Mouse (Mus musculus) brain, embryonic 18.5 days (tissue): Measurements from ENCODE around the gene Fsip1.
"Not testable (repeated sequence)": the region's sequence is repeated elsewhere in the genome, so short reads cannot be mapped to it uniquely, and the experiment has no call there.

Source experiments
- DNase-seq: peaks from one replicate; pipeline ENCODE4 v3.0.0-alpha.2; 2012; ENCODE audit warnings: low read depth, low spot score

Gene Fsip1

DNA sequence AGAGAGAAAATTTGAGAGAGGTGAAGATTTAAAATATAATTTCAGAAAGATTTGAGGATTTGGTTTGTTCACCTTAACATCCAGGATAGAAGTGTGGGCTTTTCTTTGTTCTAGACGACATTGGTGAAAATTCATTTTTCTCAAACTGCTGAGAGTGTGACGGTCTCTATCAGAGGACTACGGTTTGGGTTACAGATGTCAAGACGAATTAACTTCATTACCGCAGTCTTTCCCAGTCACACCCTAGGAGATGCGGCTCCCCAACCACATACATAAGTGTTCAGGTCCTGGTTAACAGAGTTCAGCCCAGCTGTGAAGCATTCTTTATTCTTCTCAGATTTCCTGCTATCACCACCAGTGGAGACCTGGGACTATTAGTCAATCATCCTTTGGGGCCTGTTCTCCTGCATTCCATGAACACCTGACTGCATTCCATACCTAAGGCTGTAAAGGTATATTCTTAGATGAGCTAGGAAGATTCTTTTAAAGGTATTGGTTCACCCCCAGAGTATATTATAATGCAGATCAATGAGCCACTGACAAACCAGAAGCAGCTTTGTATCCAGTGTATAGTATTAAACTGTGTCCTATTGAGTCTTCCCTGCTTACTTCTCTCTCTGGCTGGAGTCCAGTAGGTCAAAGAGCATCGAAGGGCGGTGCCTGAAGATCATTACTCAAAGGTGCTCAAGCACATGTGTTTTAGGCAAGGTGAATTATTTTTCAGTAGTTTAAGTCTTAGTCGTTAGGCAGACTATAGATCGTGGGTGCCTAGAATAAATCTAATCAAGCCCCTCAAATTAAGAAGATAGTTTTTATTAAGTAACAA, 82.0 kb downstream of the Fsip1 start:
- no peak for DNase-seq

GRCm38 (mm10) chr2:118168225-118168624, 88.5 kb downstream of the Fsip1 start:
- DNase-seq = no peak

DNA sequence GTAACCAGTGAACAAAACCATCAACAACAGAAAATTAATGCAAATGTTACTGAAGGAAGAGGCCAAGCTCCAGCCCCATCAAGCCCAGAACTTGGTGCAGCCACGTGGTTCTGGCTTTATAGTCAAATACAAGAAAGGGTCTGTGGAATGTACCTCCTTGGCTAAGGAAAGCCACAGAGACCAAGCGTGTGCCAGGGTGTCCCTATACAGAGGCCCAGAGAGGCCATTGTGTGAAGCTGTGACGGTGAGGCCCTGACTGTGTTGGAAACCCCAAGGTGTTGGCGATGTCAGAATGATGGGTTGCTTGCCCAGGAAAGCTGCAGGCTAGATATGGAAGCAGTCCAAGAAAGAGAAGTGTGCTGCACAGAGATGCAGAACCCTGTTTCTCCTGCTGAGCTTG, 89.0 kb downstream of the Fsip1 start:
- no peak for DNase-seq

DNA sequence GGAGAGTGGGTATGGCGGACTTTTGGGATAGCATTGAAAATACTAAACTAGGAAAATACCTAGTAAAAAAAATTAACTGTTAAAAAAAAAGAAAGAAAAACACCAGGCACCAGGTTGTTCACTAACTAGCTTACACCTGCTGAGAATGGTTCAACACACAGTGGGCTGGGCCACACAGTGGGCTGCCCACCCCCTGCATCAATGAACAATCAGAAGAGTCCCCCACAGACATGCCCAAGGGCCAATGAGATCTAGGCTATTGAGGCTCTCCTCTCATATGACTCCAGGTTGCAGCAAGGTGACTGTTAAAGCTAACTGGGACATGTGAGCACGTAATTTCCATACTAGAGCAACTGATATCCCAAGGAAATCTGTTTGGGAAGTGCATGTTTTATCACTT, 91.1 kb downstream of the Fsip1 start:
- DNase-seq = no peak

GRCm38 (mm10) chr2:118164137-118164536, 92.6 kb downstream of the Fsip1 start:
- DNase-seq = no peak

- DNase-seq = no peak
These were observed 94.3 kb downstream of the Fsip1 start for GRCm38 (mm10) chr2:118162486-118162885.

DNA sequence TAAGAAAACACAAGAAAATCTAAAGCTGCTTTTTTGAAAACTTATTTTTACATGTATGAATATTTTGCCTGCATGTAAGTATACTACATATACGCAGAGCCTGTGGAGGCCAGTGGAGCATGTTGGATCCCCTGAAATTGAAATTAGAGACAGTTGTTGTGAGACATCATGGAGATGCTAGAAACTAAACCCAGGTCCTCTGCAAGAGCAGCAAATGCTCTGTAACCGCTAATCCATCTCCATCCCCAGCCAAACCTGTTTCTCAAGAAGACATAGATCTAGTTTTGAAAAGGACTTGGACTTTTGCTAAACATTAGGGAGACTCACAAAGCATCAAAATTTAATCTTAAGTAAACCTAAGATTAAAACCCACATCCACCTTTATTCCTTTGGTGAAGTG, 95.8 kb downstream of the Fsip1 start:
- no peak for DNase-seq

- no peak for DNase-seq
These were observed 96.2 kb downstream of the Fsip1 start for GRCm38 (mm10) chr2:118160547-118160946.

DNA sequence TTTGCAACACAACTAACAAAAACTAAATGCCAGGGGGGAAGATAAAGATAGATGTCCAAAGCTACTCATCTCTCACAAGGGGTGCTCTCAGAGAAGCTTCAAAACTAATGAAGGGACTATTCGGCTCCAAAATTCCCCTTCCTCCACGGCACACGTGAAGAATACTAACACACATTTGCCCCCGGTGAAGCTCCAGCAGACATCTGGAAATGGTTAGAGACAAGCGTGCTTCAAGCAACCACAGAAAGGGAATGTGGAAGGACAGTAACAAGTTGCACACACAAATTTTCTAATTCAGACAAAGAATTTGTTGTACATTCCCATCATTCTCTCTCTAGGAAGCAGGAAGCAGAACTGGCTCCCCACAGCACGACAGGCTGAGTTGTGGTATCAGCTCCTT, 97.6 kb downstream of the Fsip1 start:
- DNase-seq = no peak

GRCm38 (mm10) chr2:118158095-118158494, 98.7 kb downstream of the Fsip1 start:
- DNase-seq = no peak

GRCm38 (mm10) chr2:118149855-118150563, 106.8 kb downstream of the Fsip1 start:
- peak; percentile 26 for DNase-seq

DNA sequence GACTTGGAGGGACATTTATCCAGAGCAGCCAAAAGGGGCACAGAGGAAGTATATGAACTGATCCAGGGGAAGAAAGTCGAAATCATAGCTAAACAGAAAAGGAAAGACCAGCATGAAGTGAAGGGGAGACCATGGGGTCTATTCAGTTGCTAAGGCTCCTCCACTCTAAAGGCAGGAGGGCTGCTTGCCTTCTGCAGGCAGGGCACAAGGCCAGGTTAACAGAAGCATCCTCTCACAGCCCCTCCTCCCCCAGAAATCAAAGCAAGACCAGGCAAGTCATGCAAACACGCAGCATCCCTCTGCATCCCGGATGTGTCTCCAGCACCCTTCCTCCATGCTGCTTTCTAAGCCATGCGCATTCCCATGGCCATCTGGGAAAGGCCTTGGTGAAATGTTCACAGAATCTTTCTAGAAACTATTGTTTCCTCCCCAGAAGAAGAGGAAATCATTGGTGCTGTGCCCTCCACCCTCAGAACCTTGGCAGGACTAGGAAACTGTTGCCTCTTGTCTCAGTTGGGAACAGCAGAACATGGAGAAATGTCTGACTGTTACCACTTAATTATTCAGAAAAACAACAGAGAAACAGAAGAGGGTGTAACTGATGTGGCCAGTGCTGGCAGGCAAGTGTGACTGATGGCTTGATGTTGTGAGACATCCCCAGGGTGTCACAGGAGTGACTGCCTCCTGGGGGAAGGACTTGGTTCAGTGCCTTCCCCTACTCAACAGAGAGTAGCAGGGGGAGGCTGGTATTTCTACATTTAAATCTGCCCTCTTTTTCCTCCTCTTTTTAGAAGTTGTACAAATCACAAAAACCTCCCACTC, 108.2 kb downstream of the Fsip1 start:
- no peak for DNase-seq

DNA sequence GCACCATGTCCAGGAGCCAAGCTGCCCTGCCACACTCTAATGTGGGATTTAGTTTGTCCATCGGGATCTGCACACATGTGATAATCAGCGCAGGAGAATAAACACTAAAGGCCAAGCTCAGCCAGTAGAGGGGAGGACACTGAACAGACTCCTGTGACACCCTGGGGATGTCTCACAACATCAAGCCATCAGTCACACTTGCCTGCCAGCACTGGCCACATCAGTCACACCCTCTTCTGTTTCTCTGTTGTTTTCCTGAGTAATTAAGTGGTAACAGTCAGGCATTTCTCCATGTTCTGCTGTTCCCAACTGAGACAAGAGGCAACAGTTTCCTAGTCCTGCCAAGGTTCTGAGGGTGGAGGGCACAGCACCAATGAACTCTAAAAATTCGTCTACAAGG, 109.0 kb downstream of the Fsip1 start:
- DNase-seq = not testable (repeated sequence)

DNA sequence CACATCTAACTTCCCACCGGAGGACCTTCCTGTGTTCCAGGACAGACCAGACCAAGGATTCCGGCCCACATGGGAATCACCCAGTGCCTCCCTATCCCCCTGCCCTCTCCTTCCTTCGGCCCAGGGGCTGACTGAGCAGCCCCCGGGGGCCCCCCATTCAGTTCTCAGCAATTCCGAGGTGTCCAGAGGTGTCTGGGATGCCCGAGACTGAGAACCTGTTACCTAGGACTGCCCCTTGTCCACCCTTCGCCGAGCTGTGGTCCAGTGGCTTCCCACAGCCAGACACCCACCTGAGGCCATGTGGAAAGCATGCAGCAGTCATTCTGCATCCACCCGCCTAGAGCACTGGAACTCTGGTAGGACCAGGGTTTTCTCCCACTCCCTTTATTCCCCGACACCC, 115.1 kb downstream of the Fsip1 start:
- no peak for DNase-seq

- no peak for DNase-seq
These were observed 117.5 kb downstream of the Fsip1 start for GRCm38 (mm10) chr2:118139261-118139660.

DNA sequence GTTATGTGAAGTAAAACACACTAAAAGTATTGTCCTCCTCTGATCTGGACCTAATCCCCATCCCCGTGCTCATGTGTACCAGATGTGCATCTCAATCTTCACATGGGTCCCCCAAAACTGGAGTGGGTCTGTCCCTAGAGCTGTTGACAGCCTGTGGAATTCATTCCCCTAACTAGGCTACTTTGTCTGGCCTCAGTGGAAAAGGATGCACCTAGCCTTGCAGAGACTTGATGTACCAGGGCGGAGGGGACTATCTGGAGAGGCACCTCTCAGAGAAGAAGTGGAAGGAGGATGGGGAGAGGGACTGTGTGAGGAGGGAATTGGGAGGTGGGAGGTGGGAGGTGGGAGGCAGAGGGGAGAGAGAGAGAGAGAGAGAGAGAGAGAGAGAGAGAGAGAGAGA, 119.0 kb downstream of the Fsip1 start:
- DNase-seq = no peak

DNA sequence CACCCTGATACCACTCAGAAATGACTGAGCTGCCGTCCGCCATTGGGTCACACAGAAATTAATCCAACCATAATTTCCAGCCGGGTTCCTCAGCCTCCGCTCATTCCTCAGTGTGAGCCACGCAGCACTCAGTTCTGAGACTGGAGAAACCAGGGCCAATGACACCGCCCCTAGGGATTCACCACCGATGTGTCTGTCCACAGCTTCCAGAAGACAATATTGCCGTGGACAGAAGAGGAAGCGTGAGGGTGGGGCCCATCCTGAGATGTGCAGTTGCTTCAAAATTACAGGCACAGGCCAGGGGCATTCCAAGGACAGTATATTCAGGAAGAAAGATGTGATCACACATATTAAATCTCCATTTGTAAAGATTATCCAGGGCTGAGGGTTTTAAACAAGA, 119.7 kb downstream of the Fsip1 start:
- no peak for DNase-seq

DNA sequence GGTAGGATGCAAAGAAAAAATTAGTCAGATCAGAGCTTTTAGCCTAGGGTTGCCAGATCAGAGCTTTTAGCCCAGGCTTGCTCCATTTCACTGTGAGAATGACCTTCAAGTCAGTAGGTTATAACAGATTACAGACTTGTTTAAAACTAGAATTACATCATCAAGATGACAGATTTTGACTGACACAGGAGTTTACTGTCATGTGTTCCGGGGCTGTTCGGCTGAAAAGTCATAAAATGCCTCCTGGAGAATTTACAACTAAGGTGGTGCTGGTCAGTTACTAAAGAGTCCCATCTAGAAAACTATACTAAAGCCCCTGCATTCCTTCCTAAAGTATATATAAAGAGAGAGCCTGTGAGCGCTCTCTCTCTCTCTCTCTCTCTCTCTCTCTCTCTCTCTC, 128.5 kb downstream of the Fsip1 start:
- no peak for DNase-seq

DNA sequence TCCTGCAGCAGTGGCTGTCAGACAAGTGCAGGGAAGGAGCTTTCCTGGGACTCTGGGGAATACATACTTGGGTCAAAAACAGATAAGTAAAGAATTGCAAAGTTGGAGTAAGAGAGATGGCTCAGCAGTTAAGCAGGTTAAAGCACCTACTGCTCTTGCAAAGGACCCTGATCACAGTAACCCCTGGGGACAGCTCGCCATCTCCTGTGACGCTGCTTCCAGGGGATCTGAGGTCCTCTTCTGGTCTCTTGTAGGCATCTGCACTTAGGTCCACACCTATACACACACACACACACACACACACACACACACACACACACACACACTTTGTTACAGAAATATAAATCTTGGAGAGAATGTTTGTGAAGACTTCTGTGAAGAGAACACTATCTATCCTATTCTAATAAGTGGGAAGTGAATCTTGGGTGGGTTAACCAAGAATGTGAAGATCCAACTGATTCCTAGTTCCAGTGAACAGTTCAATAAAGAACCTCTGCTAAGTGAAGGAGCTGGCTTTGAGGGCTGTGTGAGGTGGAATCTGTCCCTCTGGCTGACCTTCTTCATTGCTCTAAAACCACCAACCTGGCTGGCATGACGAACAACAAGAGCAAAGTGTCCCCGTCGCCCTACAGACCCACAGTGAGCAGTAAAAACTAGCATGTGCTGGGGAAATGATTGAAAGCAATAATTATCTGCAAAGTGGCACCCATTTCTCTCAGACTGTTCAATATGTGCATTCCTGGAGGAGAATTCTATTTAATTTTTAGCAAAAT, 129.1 kb downstream of the Fsip1 start:
- DNase-seq = no peak

GRCm38 (mm10) chr2:118125943-118126470, 130.8 kb downstream of the Fsip1 start:
- DNase-seq = no peak

DNA sequence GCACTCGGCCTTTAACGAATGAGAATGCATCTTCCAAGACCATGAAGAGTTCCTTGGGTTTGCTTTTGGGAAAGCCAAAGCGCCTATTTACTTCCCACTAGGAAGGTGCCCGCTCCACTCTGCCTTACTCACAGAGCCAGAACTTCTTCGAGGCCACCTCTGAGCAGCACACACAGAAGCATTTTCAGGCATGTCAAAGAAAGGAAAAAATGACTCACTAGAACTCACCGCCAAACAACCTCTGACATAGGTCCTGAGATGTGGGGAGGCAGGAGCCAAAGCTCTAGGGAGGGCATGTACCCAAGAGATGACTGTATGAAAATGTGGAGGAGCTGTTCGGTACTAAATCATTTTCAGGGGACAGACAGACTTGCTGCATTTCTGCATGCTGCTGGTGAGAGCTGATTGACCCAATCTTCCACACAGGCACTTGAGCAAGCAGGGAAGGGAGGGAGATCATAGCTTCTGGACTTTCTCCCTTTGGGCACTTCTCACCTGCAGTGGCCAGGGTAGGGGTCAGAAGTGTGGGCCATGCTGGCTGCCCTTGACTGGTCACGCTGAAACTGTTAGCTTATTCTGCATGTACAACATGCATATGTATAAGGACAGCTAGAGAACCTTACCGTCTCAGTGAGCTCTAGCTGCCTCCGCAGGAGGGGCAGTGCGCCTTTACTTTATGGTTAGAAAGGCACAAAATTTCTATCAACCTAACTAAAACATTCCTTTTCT, 131.4 kb downstream of the Fsip1 start:
- DNase-seq = no peak
